Mouse (Mus musculus) cerebellum, adult 2 months (tissue): ENCODE data around the gene Lbx1. TPM values are rescaled to one million over a fixed set of nuclear protein-coding genes. Genes with fewer than 3 reads are reported as not detected.

Source experiments
- DNase-seq, 2 experiments: peaks; one replicate each; pipeline ENCODE4 v3.0.0; 2021
- H3K27ac ChIP-seq: fragments of 200-500 bp; 2 replicates; pipeline ENCODE4 v1.5.1; 2012; ENCODE audit warnings: low read length, control low read depth, inconsistent platforms; ENCODE audit not compliant: insufficient read depth
- H3K27me3 ChIP-seq: fragments of 200-500 bp; 2 replicates; pipeline ENCODE4 v1.6.1; 2012; ENCODE audit warnings: inconsistent platforms, mild to moderate bottlenecking, low read length, moderate library complexity; ENCODE audit not compliant: control insufficient read depth, insufficient read depth
- H3K4me1 ChIP-seq: fragments of 200-500 bp; 2 replicates; pipeline ENCODE4 v1.6.1; 2011; ENCODE audit warnings: low read length; ENCODE audit not compliant: control insufficient read depth, insufficient read depth
- H3K4me3 ChIP-seq: fragments of 200-500 bp; replicated peaks from 2 replicates; pipeline ENCODE3; 2011; ENCODE audit warnings: mild to moderate bottlenecking, low read depth, low read length, control low read depth; ENCODE audit not compliant: insufficient read depth
- CTCF ChIP-seq: fragments of 200-500 bp; IDR thresholded peaks from 2 replicates; pipeline ENCODE4 v1.5.1; 2011; ENCODE audit warnings: low read depth, mild to moderate bottlenecking, control low read depth, low read length, moderate library complexity, borderline replicate concordance; ENCODE audit not compliant: insufficient read depth
- POLR2A ChIP-seq: fragments of 200-500 bp; IDR thresholded peaks from 2 replicates; pipeline ENCODE4 v1.6.1; 2011; ENCODE audit warnings: low read length, control low read depth, borderline replicate concordance; ENCODE audit not compliant: insufficient read depth
- WGBS: fragments of 180-500 bp; shearing (Covaris S2); methylation state at CpG from one replicate; pipeline ENCODE4 v1.1.7; 2018; 5-methylcytosine and 5-hydroxymethylcytosine counted together
- polyA plus RNA-seq: library from polyadenylated mRNA; depleted of rRNA; stranded (reverse); fragments of >200 nt; gene quantifications from 2 replicates; pipeline ENCODE4 v1.2.3, GENCODE M21; 2012; rRNA removed

Gene Lbx1
- polyA plus RNA-seq, 1 experiment, result 6.0 TPM

GRCm38 (mm10) chr19:45209191-45209590 lies 26.4 kb downstream of the Lbx1 start:
- Histone ChIP-seq H3K27me3 (no peaks in the 10 kb centered on the region), H3K4me1 (no peaks in the 10 kb centered on the region), H3K27ac (no peak overlapping the region), H3K4me3 (no peak overlapping the region)
- TF ChIP-seq POLR2A, result no peak
- TF ChIP-seq CTCF, result no peak
- DNase-seq, result no peak
- 85% methylated on average over 1 of the region's 1 CpGs for WGBS

GRCm38 (mm10) chr19:45208438-45209060 lies 27.1 kb downstream of the Lbx1 start:
- H3K27me3 ChIP-seq, result no peaks in the 10 kb centered on the region
- no peak overlapping the region for H3K4me3 ChIP-seq
- DNase-seq, result no peak
- no peak for TF ChIP-seq POLR2A
- TF ChIP-seq CTCF, result no peak
- 29% methylated on average over 22 of the region's 22 CpGs for WGBS
- H3K27ac ChIP-seq, result no peak overlapping the region
- H3K4me1 ChIP-seq, result no peaks in the 10 kb centered on the region

- DNase-seq, result no peak
- no peak overlapping the region for H3K27ac ChIP-seq
- H3K27me3 ChIP-seq, result no peaks in the 10 kb centered on the region
- no peak for TF ChIP-seq CTCF
- TF ChIP-seq POLR2A, result no peak
- H3K4me3 ChIP-seq, result no peak overlapping the region
- 34% methylated on average over 19 of the region's 19 CpGs for WGBS
- no peaks in the 10 kb centered on the region for H3K4me1 ChIP-seq
Observed at GRCm38 (mm10) chr19:45207662-45208437, 27.8 kb downstream of the Lbx1 start.

- Histone ChIP-seq H3K4me1 (no peaks in the 10 kb centered on the region), H3K27ac (no peak overlapping the region), H3K4me3 (no peak overlapping the region), H3K27me3 (no peaks in the 10 kb centered on the region)
- no peak for TF ChIP-seq CTCF
- TF ChIP-seq POLR2A, result no peak
- WGBS, result 94% methylated on average over 15 of the region's 15 CpGs
- no peak for DNase-seq
Observed at GRCm38 (mm10) chr19:45207153-45207552, 28.5 kb downstream of the Lbx1 start.

- WGBS, result 61% methylated on average over 3 of the region's 3 CpGs
- no peaks in the 10 kb centered on the region for H3K4me1 ChIP-seq
- DNase-seq, result no peak
- H3K4me3 ChIP-seq, result no peak overlapping the region
- no peak overlapping the region for H3K27ac ChIP-seq
- TF ChIP-seq CTCF (no peak), POLR2A (no peak)
- H3K27me3 ChIP-seq, result no peaks in the 10 kb centered on the region
Observed at GRCm38 (mm10) chr19:45205311-45206105, 30.1 kb downstream of the Lbx1 start.

- Histone ChIP-seq H3K27me3 (no peaks in the 10 kb centered on the region), H3K27ac (no peak overlapping the region), H3K4me1 (no peaks in the 10 kb centered on the region), H3K4me3 (no peak overlapping the region)
- WGBS, result 88% methylated on average over 8 of the region's 8 CpGs
- TF ChIP-seq POLR2A, result no peak
- TF ChIP-seq CTCF, result no peak
- DNase-seq, result no peak
Observed at GRCm38 (mm10) chr19:45196967-45197366, 38.6 kb downstream of the Lbx1 start.

- H3K4me3 ChIP-seq, result no peak overlapping the region
- DNase-seq, result no peak
- no peak for TF ChIP-seq CTCF
- TF ChIP-seq POLR2A, result no peak
- WGBS, result 24% methylated on average over 4 of the region's 4 CpGs
- no peaks in the 10 kb centered on the region for H3K4me1 ChIP-seq
- no peaks in the 10 kb centered on the region; the same call in 1 of the 2 replicates for H3K27me3 ChIP-seq
- H3K27ac ChIP-seq, result no peak overlapping the region
Observed at GRCm38 (mm10) chr19:45194651-45195050, 41.0 kb downstream of the Lbx1 start.

Other genes with a start within 250 kb of the Lbx1 start
- gene Sema4g, start 246.7 kb downstream of the Lbx1 start, polyA plus RNA-seq, result 90.3 and 101 TPM in 2 replicates
- gene Twnk, start 230.1 kb downstream of the Lbx1 start, polyA plus RNA-seq, result 11.2 and 11.7 TPM in 2 replicates
- 86.7 and 88.3 TPM in 2 replicates for gene Mrpl43, start 229.4 kb downstream of the Lbx1 start, polyA plus RNA-seq
- gene Lzts2, start 221.4 kb downstream of the Lbx1 start, polyA plus RNA-seq, result 54.1 and 56.3 TPM in 2 replicates
- gene Pdzd7, start 190.1 kb downstream of the Lbx1 start, polyA plus RNA-seq, result 7.6 and 9.1 TPM in 2 replicates
- gene Sfxn3, start 188.3 kb downstream of the Lbx1 start, polyA plus RNA-seq, result 90.5 and 91.6 TPM in 2 replicates
- 13.4 and 15.0 TPM in 2 replicates for gene Kazald1, start 160.6 kb downstream of the Lbx1 start, polyA plus RNA-seq
- gene Tlx1, start 85.1 kb downstream of the Lbx1 start, polyA plus RNA-seq, result 0.21 and 1.4 TPM in 2 replicates
- gene Btrc, start 127.9 kb upstream of the Lbx1 start, polyA plus RNA-seq, result 65.9 and 66.5 TPM in 2 replicates